ENCODE assay signal across 16 mouse cellular contexts in genomic region chr2:138761400-138761799, GRCm38 (mm10).
DNase-seq lines count a peak whose midpoint lies in the region; ATAC-seq lines count a peak whose summit lies in the region.
"Had no signal": no experiment of that assay in that cellular context is flagged by ENCODE, and none has a peak within 500 bp of the region (broad histone marks: within the 10 kb centered on the region; RNA-seq: fewer than 3 reads in every experiment).

No protein-coding gene starts in this region.

- no peak for ATAC-seq in megakaryocyte-erythroid progenitor cell, adult 5-6 weeks (replicated peaks; ENCODE audit: low FRiP score, low TSS enrichment, poor library complexity, severe bottlenecking)
- ATAC-seq: CD4-positive, CD25-positive, alpha-beta regulatory T cell, adult 4 months; forebrain, embryonic 13.5 days; intestine, embryonic 15.5 days had no signal

- peak; percentile 4 for DNase-seq in adrenal gland, postnatal 10 days
- no peak for DNase-seq in adrenal gland, postnatal 36 days
- peak; percentile 52 for DNase-seq in cerebellum, adult 9-10 months
- DNase-seq in cerebellum, postnatal 4 days (ENCODE audit: low spot score in 2 of 2), result no peak
- peak; percentile 3 to 4 for DNase-seq in heart, postnatal 10 days
- no peak for DNase-seq in heart, postnatal 4 days
- DNase-seq: adrenal gland, adult 8-10 months; B cell, adult 2 months; gastrocnemius, adult 2 months; gastrocnemius, postnatal 25 days; heart, postnatal 14 days; kidney, adult 18-20 months had no signal

- intact Hi-C loops in heart, postnatal 10 days (cut with DNase I), result no loop called here

Comparison
In these comparisons a context has a peak if more than half of its experiments do, and no peak if none do; other contexts are left out.
1. DNase-seq: peak in adrenal gland, postnatal 10 days (single experiment), cerebellum, adult 9-10 months (single experiment) and heart, postnatal 10 days (2 of 2); none in adrenal gland, postnatal 36 days (0 of 2), cerebellum, postnatal 4 days (0 of 2) and heart, postnatal 4 days (single experiment).